Mouse (Mus musculus) liver (tissue): ENCODE data around the gene Dnajc15.
"Not testable (repeated sequence)": the region's sequence is repeated elsewhere in the genome, so short reads cannot be mapped to it uniquely, and the experiment has no call there.

Experiments used
- DNase-seq: peaks from one replicate; pipeline ENCODE4 v3.0.0-alpha.2; 2020; ENCODE audit warnings: mixed read lengths

Gene Dnajc15

DNA sequence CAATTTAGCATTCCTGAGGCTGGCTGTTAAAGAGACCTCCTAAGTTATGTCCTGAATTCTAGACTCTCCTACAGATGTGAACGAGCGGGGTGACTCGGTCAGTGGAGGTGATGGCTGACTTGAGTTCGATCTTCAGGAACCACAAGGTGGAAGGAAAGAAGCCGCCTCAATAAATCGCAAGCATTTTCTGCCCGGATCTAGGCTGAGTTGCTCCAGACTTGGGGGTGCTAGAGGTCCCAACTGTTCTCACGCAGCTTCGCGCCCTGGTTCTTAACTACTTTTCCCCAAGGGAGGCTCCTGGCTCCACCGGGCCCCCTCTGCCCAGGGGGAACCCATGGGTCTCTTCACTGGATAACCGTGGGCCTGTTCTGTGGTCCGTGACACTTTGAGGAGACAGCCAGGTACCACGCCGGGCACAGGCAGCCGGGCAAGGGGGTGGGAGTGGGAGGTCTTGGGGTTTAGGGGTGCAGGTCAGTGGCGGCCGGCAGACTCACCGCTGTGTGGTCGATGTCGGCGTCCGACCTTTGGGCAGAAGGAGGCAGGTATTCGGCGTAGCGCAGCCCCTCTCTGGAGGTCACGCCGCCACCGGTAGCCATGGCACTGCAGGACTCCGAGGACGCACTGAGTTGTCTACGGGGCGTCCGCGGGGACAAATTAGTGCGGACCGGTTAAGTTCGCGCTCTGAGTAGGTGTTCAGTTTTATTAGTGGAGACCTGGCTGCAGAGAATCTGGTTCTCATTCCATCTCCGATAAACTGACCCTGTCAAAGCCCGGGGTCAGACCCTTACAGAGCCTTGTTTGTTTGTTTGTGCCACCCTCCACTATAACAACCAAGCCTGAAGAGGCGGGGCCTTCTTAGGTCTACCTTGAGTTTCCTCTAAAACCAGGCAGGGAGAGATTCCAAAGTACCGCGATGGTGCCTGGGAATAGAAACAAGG lies at the start of gene Dnajc15:
Gene Dnajc15, minus strand, starts transcription at position 822 of the 938 bp plus-strand sequence.
- peak; percentile 82 for DNase-seq

GRCm38 (mm10) chr14:77923076-77923865 lies 48.3 kb upstream of the Dnajc15 start:
- DNase-seq: no peak

DNA sequence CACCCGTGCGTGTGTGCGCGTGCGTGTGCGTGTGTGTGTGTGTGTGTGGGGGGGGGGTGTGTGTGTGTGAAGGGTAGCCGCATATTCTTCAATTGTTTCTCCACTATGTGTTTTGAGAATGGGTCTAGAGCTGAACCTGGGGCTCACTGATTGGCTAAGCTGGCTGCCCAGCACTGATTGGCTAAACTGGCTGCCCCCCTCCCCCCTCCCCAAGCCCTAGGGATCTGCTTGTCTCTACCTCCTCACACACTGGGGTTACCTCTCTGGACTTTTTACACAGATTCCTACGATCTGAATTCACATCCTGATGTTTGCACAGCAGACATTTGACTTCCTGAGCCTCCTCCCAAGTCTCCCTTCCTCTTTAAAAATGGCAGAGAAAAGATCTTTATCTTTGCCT lies 46.7 kb upstream of the Dnajc15 start:
- DNase-seq: no peak

GRCm38 (mm10) chr14:77915776-77916175 lies 40.9 kb upstream of the Dnajc15 start:
- DNase-seq: no peak

DNA sequence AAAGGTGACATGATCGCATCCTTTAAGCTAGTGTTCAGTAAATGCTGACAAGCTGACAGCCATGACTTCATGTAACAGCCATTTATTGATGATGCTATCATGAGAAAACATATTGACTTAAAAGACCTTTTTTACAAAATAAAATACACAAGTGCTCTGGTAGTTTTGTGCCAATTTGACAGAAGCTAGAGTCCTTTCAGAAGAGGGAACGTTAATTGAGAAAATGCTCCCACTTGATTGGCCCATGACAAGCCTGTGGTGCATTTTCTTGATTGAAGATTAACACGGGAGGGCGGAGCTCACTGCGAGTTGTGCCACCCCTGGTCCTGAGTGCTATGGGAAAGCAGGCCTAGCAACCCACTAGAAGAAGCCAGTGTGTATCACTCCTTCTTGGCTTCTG lies 31.7 kb upstream of the Dnajc15 start:
- DNase-seq: no peak

DNA sequence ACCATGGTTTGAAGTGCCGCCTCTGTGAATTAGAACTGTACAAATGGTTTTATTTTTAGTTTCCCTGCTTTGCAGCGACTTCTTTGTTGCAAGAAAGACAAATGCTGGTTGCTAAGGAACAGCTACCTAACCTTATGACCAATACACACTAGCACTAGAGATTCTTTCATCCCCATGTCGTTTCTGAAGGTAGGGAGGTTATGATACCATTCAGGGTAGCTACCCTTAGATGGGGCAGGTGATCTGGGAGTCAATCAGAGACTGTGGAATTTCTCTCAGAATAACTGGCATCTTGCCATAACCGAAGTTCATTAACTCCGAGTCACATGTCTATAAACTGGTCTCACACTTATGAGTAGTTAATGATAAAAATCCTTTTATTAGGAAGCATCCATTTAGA lies 30.5 kb upstream of the Dnajc15 start:
- no peak for DNase-seq

- no peak for DNase-seq
Measured at GRCm38 (mm10) chr14:77904171-77904762, 29.3 kb upstream of the Dnajc15 start, which contains the start of gene Epsti1. Gene Epsti1 (plus strand): TSS chr14:77904239.

DNA sequence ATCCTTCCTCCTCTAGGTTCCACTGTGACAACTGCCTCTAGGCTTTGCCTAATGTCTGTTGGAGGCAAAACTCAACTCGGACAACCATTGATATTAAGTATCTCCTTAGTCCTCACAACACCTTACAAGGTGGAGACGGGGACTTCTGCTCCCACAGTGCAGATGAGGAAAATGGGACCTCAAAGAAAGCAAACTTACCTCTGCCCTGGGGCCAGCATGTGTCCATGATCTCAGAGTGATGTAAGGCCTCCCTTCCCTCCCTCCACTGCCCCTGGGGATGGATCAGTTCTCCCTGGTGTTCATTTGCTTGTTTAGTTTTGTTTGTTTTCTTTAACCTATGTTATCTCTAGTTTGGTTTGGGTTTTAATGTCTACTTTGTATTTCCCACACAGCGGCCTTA lies 27.6 kb upstream of the Dnajc15 start:
- DNase-seq: no peak

DNA sequence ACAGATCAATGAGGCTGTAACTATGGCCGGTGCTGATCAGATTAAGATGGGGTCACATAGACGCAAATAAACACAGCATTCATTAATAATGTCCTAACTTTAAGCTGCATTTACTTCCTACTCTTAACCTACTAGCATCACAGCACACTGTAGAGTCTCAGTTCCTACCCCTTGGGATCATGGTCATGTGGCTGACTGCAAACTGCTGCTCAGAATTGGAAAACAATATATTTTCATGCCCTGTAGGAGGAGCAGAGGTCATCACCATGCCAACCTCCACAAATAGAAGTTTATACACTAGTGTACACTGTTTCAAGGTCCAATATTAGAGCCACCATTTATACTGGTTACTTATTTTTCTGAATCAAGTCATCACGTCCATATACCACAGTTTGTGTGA lies 21.0 kb upstream of the Dnajc15 start:
- no peak for DNase-seq

DNA sequence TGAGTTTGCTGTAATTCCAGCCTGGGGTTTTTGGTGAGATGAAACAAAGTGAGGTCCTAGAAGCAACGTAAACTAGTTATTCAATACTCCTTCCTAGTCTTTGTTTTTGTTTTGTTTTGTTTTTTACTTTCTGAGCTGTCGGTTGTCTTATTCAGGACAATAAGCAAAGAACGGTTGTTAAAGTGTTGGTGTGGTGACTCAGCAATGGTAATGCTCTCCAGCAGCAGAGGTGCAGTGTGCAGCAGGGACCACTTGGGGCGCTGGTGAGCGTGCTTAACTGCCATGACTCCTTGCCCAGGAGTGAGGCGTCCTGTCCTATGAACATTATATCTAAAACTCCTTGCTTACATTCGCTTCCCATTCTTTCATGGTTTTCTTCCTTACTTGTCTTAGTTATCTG lies 15.0 kb upstream of the Dnajc15 start:
- DNase-seq: peak; percentile 9

DNA sequence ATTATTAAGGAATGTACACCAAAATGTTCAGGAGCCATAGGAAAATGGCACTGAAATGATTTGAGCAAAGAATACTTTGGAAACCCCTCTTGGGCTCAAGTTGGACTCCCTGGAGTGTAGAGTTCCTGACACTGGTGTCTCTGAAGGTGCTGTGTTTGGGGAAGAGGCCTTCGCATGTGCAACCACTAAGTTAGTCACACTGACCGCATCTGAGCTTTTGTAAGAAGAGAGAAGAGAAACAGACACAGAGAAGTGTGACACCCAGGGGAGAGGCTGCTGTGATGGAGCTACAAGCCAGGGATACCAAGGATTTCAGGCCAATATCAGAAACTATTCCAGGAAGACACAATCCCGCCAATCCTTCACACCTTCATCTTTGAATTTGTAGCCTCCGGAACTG lies 12.0 kb upstream of the Dnajc15 start:
- no peak for DNase-seq

- DNase-seq: no peak
Measured at GRCm38 (mm10) chr14:77886376-77886775, 11.5 kb upstream of the Dnajc15 start.

DNA sequence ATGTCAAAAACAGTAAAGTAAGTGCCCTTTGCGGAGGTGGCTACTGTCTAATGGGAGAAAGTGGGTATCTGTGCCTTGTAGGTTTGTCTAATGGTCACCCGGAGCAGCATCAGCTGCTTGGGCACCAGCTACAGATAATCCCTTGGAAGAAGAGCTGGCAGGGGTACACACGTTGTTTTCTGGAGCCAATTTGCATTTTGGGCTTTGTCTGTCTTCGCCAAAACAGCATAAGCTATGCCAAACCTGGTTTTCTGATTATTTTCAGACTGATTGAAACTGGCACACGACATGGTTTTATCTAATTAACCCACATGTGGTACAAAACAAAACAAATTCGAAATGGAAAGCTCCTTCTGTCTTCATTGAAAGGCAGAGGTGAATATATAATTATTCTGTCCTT lies 7.7 kb upstream of the Dnajc15 start:
- no peak for DNase-seq

- no peak for DNase-seq
Measured at GRCm38 (mm10) chr14:77881998-77882397, 7.1 kb upstream of the Dnajc15 start.

DNA sequence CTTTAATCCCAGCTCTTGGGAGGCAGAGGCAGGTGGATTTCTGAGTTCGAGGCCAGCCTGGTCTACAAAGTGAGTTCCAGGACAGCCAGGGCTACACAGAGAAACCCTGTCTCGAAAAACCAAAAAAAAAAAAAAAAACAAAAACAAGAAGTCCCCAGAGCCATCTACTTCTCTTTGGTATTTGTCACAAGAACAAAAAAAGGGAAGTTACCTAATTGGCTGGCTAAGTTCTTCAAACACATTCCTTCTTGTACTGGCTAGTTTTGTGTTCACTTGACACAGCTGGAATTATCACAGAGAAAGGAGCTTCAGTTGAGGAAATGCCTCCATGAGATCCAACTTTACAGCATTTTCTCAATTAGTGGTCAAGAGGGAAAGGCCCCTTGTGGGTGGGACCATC lies 3.0 kb upstream of the Dnajc15 start:
- not testable (repeated sequence) for DNase-seq

DNA sequence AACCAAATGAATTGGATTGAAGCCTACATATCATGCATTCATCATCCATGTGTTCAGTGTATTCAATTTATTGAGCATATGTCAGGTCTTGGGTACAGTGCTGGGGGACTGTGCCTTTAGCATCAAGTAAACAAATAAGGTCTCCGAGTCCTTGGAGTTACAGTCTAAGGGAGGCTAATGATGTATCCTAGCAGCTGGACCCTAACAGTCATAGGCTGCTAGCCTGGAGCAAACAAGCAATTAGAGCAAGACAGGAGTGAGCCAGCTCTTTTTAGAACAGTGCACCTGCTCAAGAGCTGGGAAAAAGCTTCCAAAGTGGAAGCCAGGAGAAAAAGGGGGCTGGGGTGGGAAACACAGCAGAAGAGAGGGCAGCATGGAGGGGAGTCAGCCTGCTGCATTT lies 1.3 kb upstream of the Dnajc15 start:
- DNase-seq: no peak

- no peak for DNase-seq
Measured at GRCm38 (mm10) chr14:77871380-77871975, 3.4 kb downstream of the Dnajc15 start.

GRCm38 (mm10) chr14:77870926-77871325 lies 4.0 kb downstream of the Dnajc15 start:
- no peak for DNase-seq

GRCm38 (mm10) chr14:77867601-77868000 lies 7.3 kb downstream of the Dnajc15 start:
- no peak for DNase-seq

DNA sequence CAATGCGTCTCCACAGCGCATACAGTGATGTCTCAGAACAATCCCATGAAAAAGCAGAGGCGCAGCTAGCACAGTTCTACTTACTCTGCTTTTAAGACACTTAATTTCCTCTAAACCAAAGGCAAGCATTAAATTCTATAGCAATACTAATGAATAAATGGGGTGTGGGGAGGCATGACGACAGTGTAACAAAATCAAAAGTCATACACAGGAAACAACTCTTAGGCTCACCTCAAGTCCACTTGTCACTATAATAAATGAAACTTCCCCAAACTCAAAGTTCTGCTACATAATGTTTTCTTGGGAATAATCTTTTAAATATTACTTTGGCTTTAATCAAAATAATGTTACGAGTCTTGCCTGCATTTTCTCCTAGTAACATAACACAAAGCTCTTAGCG lies 10.4 kb downstream of the Dnajc15 start:
- DNase-seq: no peak

- no peak for DNase-seq
Measured at GRCm38 (mm10) chr14:77864051-77864450, 10.9 kb downstream of the Dnajc15 start.

DNA sequence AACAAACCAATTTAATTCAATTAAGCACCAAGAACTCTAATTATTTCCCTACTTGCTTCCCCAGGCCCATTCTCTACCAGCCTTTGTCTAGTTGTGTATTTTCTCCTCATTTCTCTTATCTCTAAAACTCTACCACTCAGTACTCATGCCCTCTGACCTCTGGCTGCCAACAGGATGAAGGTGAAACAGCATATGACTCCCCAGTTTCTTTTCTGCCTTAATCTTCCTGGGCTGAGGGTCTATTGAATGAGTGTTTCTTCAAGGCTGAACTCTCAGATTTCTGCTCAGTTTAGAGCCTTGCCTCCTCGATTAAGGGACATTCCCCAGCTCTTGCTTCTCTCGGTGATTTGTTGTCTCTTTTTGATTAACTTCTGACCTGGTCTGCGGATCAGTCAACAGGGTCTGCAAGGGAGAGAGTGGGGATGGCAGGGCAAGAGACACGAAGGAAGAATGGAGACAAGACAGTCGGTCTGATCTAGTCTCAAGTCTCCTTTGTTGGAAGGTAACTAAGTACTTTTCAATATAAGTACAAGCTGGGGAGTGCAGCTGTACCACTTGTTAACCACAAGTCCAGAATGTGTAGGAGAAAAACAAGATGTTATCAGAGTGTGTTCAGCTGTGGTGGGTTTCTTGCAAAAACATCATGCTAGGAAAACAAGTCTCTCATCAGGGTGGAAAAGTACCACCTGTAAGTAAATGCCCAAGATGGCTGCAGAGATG lies 13.9 kb downstream of the Dnajc15 start:
- no peak for DNase-seq
